Mouse (Mus musculus) spleen, adult 2 months (tissue): Measurements from ENCODE around the gene Shisa2. TPM values are rescaled to one million over a fixed set of nuclear protein-coding genes. Genes with fewer than 3 reads are reported as not detected.

Experiments
- DNase-seq, 2 experiments: peaks; one replicate each; pipeline versions ENCODE4 v3.0.0 to v3.0.0-alpha.2; 2012 to 2021; ENCODE audit warnings: low spot score in 2 of 2, low read depth in 1 of 2
- H3K27ac ChIP-seq: fragments of 200-500 bp; 2 replicates; pipeline ENCODE4 v1.5.1; 2012; ENCODE audit warnings: low read length, inconsistent platforms; ENCODE audit not compliant: insufficient read depth
- H3K27me3 ChIP-seq: fragments of 200-500 bp; 2 replicates; pipeline ENCODE4 v1.6.1; 2012; ENCODE audit warnings: mild to moderate bottlenecking, moderate library complexity, low read length, inconsistent platforms; ENCODE audit not compliant: control insufficient read depth, insufficient read depth
- H3K36me3 ChIP-seq: fragments of 200-500 bp; 2 replicates; pipeline ENCODE4 v1.6.1; 2012; ENCODE audit warnings: mild to moderate bottlenecking, low read length, inconsistent platforms; ENCODE audit not compliant: control insufficient read depth, insufficient read depth
- H3K4me1 ChIP-seq: fragments of 200-500 bp; 2 replicates; pipeline ENCODE4 v1.6.1; 2011; ENCODE audit warnings: inconsistent platforms; ENCODE audit not compliant: control insufficient read depth, insufficient read depth, insufficient read length
- H3K4me3 ChIP-seq: fragments of 200-500 bp; 2 replicates; pipeline ENCODE4 v1.5.1; 2011; ENCODE audit warnings: mild to moderate bottlenecking, inconsistent platforms; ENCODE audit not compliant: insufficient read depth, insufficient read length; ENCODE audit errors: extremely low read depth
- CTCF ChIP-seq: fragments of 200-500 bp; IDR thresholded peaks from 2 replicates; pipeline ENCODE4 v1.5.1; 2011; ENCODE audit warnings: mild to moderate bottlenecking, inconsistent platforms; ENCODE audit not compliant: insufficient read depth, insufficient read length, insufficient replicate concordance; ENCODE audit errors: extremely low read depth
- POLR2A ChIP-seq: fragments of 200-500 bp; IDR thresholded peaks from 2 replicates; pipeline ENCODE4 v1.6.1; 2011; ENCODE audit warnings: low read depth, low read length, inconsistent platforms
- WGBS: fragments of 180-500 bp; shearing (Covaris S2); methylation state at CpG from one replicate; pipeline ENCODE4 v1.1.7; 2018; 5-methylcytosine and 5-hydroxymethylcytosine counted together
- polyA plus RNA-seq: library from polyadenylated mRNA; depleted of rRNA; stranded (reverse); fragments of >200 nt; gene quantifications from 2 replicates; pipeline ENCODE4 v1.2.3, GENCODE M21; 2012; rRNA removed

The Shisa2 gene
- polyA plus RNA-seq, 1 experiment = 9.9 TPM

DNA sequence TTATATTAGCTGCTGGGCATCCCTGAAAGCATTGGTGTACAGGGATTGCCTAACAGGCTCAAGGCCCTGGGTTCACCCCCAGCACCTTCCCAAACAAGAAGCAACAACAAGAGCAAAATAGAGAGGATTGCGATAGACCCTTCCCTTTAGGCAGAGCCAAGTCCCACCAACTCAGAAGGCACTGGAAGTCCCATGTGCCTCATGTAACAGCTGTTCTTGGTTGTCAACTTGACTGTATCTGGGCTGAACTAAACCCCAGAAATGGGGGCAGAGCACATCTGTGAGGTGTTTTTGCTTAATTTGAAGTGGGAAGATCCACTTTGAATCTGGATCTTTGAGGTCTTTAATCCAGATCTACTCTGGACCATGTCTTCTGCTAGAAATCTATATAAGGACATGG, 32.0 kb downstream of the Shisa2 start:
- H3K4me1 ChIP-seq = no peaks in the 10 kb centered on the region
- DNase-seq = no peak
- no peaks in the 10 kb centered on the region for H3K36me3 ChIP-seq
- no peak overlapping the region for H3K4me3 ChIP-seq
- no peak overlapping the region for H3K27ac ChIP-seq
- TF ChIP-seq POLR2A (no peak), CTCF (no peak)
- no peaks in the 10 kb centered on the region for H3K27me3 ChIP-seq
- 100% methylated on average over 1 of the region's 1 CpGs for WGBS

DNA sequence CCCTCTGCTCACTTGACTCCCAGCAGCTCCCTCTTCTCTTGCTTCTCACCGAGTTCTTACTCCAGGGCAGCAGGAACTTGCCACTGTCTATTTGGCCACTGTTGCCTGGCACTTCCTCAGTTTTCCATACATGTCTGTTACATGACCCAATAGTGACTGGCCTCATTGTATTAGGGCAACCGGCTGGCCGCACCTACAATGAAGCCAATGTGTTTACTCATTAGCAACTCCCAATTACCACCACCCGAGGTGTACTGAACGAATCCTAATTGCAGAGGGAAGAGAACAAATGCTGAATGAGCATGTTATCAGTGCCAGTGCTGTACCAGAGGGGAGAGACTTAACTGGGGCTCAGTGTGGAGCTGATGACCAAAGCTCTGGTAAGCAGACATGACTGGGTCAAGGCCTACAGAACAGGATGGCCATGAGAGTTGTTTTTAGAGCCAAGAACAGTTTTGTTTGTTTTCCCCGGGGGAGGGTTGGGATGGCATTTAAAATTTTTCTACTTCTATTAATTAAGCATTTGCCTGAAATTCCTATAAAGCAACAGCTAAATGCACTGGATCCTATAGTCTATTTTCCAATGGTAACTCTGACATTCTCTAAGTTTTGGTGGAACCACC, 47.9 kb downstream of the Shisa2 start:
- Histone ChIP-seq H3K27me3 (no peaks in the 10 kb centered on the region), H3K27ac (no peak overlapping the region), H3K36me3 (no peaks in the 10 kb centered on the region), H3K4me1 (no peaks in the 10 kb centered on the region), H3K4me3 (no peak overlapping the region)
- TF ChIP-seq POLR2A (no peak), CTCF (no peak)
- WGBS = 87% methylated on average over 6 of the region's 6 CpGs
- no peak for DNase-seq

DNA sequence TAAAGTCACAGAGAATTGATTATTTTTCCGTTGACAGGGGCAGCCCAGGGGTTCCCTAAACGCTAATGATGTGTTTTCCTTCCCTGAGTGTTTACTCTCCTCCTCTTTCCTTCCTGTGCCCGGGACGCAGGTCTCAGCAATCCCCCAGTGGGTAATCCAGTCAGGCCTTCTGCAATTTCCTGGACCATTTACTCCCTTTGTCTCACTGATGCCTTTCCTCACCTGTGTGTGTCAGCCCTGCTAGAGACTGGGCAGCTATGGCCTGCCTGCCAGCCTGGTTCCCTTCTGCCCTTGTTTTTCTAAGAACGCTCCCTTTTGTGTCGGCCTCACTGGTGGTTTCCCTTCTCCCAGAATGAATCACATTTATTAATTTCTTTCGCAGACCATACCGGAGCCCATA, 49.4 kb downstream of the Shisa2 start:
- TF ChIP-seq POLR2A = no peak
- TF ChIP-seq CTCF = no peak
- DNase-seq = no peak
- H3K4me3 ChIP-seq = no peak overlapping the region
- no peaks in the 10 kb centered on the region for H3K36me3 ChIP-seq
- H3K27me3 ChIP-seq = no peaks in the 10 kb centered on the region
- no peaks in the 10 kb centered on the region for H3K4me1 ChIP-seq
- no peak overlapping the region for H3K27ac ChIP-seq
- 66% methylated on average over 8 of the region's 8 CpGs for WGBS

DNA sequence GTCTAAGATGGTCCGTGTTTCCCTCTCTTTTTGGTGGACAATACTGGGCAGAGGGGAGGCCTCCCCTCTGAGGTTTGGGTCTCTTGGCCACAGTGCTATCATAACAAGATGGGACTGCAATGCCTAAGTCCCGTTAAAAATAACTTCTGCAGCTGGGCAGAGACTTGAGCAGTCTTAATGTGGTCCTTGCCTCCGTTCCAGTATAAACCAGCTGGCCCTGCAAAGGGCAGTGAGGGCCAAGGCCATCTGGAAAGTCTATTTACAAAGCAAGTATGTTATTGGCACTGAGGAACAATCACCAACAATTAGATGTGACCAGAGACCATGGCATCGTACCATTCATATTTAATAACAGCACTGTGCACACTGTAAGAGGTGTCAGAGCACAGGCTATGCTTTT, 50.2 kb downstream of the Shisa2 start:
- Histone ChIP-seq H3K4me1 (no peaks in the 10 kb centered on the region), H3K27ac (no peak overlapping the region), H3K4me3 (no peak overlapping the region), H3K36me3 (no peaks in the 10 kb centered on the region), H3K27me3 (no peaks in the 10 kb centered on the region)
- TF ChIP-seq POLR2A (no peak), CTCF (no peak)
- DNase-seq = no peak
- 89% methylated on average over 4 of the region's 4 CpGs for WGBS

DNA sequence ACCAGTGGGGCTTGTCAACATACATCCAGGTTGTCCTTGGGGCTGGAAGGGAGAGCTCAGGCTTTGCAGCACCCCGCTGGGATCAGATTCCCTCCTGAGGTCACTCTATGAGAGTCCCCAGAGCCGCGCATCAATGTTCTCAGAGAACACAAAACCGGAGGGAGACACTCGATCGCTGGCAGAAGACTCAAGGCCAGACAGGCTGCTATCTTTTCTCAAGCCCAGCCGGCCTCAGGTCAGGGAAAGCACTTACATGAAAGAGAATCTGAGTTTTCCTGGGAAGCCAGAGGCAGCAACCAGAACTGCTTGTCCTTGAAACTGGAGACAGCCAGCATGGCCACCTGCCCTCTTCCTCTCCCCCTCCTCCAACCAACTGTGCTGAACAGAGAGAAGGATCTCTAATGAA, 52.5 kb downstream of the Shisa2 start:
- Histone ChIP-seq H3K4me1 (no peaks in the 10 kb centered on the region), H3K27me3 (no peaks in the 10 kb centered on the region), H3K4me3 (no peak overlapping the region), H3K27ac (no peak overlapping the region), H3K36me3 (no peaks in the 10 kb centered on the region)
- 88% methylated on average over 7 of the region's 7 CpGs for WGBS
- no peak for DNase-seq
- no peak for TF ChIP-seq POLR2A
- no peak for TF ChIP-seq CTCF

Other genes with a start within 250 kb of the Shisa2 start
- 0.85 and 1.1 TPM in 2 replicates for gene Phf11c, start 229.9 kb upstream of the Shisa2 start, polyA plus RNA-seq
- gene Setdb2, start 184.4 kb upstream of the Shisa2 start, polyA plus RNA-seq = 13.4 and 14.1 TPM in 2 replicates
- gene Cab39l, start 184.3 kb upstream of the Shisa2 start, polyA plus RNA-seq = 4.6 and 5.2 TPM in 2 replicates
- 2.2 and 2.8 TPM in 2 replicates for gene Cdadc1, start 27.3 kb upstream of the Shisa2 start, polyA plus RNA-seq